Mouse (Mus musculus) brain, embryonic 14.5 days (tissue): ENCODE results near the gene Saxo2. TPM values are rescaled to one million over a fixed set of nuclear protein-coding genes. Genes with fewer than 3 reads are reported as not detected.

Experiments used
- DNase-seq: peaks from one replicate; pipeline ENCODE4 v3.0.0-alpha.2; 2011; ENCODE audit warnings: low read depth
- CTCF ChIP-seq: fragments of 200-500 bp; IDR thresholded peaks from 2 replicates; pipeline ENCODE4 v1.5.1; 2012; ENCODE audit warnings: inconsistent platforms, mild to moderate bottlenecking, moderate library complexity, borderline replicate concordance; ENCODE audit not compliant: insufficient read depth, insufficient read length; ENCODE audit errors: extremely low read depth
- POLR2A ChIP-seq: fragments of 200-500 bp; IDR thresholded peaks from 2 replicates; pipeline ENCODE4 v1.6.1; 2012; ENCODE audit warnings: mild to moderate bottlenecking, inconsistent platforms, borderline replicate concordance; ENCODE audit not compliant: poor library complexity, insufficient read depth, insufficient read length, severe bottlenecking; ENCODE audit errors: extremely low read depth
- polyA plus RNA-seq: library from polyadenylated mRNA; depleted of rRNA; stranded (reverse); fragments of >200 nt; gene quantifications from 2 replicates; pipeline ENCODE4 v1.2.3, GENCODE M21; 2012; rRNA removed

The Saxo2 gene
- 9.4 and 15.7 TPM in 2 replicates for polyA plus RNA-seq

GRCm38 (mm10) chr7:82648353-82649080 is at the start of gene Saxo2, which contains the start of gene Efl1:
Gene Saxo2, minus strand, starts transcription at chr7:82648528.
Gene Efl1, plus strand, starts transcription at chr7:82648614.
- TF ChIP-seq POLR2A, result peak; percentile 21; the same call in 1 of the 2 replicates
- no peak for TF ChIP-seq CTCF
- peak; percentile 98 for DNase-seq

- DNase-seq, result no peak
- TF ChIP-seq POLR2A (no peak), CTCF (peak; percentile 17; the same call in 1 of the 2 replicates)
Measured at GRCm38 (mm10) chr7:82697668-82698067, 49.3 kb upstream of the Saxo2 start.

DNA sequence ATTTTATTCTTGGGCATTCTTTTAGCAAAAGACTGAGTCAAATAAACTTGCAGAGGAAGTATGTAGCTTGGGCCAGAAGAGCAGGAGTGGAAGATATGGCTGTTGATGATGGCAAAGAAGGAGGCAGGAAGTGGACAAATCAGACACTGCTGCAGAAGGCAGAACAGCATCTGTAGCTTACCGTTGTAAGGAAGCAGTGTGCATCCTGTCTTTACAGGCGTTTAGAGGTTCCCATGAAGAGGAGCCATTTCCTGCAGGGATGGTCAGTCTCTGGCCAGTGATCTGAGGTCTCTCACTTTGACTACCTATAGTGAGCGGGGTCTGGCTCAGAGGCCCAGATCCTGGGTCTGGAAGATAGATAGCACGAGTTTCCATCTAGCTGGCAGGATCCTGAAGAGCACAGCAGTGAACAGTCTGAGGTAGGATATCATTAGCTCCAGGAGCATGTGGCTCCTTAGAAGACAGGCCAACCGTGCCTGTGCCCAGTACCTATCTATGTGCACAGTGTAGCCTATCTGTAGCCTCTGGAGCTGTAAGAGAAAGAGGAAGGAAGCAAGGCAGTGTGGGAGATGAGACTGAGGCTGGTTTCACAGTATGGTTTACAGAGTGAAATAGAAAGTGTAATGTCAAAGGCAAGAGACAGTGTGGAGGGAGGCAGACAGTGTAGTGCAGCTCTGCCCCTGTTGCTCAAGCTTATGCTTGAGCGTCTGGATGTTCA is 42.9 kb upstream of the Saxo2 start:
- TF ChIP-seq CTCF (no peak), POLR2A (no peak)
- no peak for DNase-seq

DNA sequence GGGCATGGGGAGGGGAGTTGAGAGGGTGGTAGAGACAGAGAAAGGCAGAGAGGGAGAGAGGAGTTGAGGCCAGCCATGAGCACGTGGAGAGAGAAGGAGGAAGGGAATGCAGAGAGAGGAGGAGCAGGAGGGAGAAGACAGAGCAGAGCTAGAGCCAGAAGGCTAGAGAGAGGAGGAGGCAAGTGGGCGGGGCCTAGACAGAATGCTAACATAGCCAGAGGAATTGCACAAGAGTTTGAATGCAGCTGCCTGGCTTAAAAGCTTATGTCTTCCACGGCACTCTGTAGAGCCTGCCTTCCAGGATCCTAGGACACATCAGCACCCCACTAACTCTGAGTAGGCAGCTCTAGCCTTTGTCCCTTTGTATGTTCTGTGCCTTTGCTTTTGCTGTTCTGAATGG is 40.4 kb upstream of the Saxo2 start:
- TF ChIP-seq POLR2A, result no peak
- no peak for TF ChIP-seq CTCF
- DNase-seq, result peak; percentile 28

DNA sequence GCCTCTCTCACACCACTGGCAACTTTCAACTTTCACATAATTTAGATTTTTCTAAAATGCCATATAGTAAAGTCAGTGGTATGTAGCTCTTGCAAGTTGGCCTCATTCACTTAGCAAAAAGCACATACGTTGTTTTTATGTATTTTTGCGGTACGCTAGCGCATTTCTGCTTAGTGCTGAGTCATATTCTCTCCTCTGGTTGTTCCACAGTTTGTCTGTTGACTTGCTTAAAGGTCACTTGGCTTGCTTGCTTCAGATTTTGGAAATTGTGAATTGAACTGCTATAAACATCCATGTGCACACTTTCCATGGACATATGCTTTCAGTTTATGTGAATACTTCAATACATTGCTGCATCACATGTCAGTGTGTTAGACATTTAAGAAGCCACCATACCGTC is 31.6 kb upstream of the Saxo2 start:
- DNase-seq, result no peak
- TF ChIP-seq POLR2A, result no peak
- no peak for TF ChIP-seq CTCF

DNA sequence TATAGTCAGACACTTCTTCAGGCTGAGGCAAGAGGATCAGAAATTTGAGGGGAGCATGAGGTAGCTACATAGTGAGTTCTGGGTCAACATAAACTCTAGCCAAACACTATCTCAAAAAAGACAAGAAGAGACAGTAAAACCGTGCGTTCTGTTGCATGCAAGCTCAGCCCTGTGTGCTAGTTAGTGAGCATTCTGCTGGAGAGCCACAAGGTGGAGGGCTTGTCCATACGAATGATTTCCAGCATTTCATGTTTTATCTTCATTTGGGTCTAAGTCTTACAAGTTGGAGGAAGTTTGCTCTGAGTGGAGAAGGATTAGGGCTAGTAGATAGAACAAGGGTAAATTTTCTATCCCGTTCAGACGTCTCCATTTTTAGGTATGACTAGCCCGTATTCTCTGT is 28.5 kb upstream of the Saxo2 start:
- no peak for TF ChIP-seq POLR2A
- TF ChIP-seq CTCF, result peak; percentile 52; the same call in 1 of the 2 replicates
- peak; percentile 64 for DNase-seq

- DNase-seq, result no peak
- TF ChIP-seq POLR2A (no peak), CTCF (no peak)
Measured at GRCm38 (mm10) chr7:82676001-82676400, 27.7 kb upstream of the Saxo2 start.

- DNase-seq, result no peak
- TF ChIP-seq POLR2A (no peak), CTCF (no peak)
Measured at GRCm38 (mm10) chr7:82664604-82665003, 16.3 kb upstream of the Saxo2 start.

DNA sequence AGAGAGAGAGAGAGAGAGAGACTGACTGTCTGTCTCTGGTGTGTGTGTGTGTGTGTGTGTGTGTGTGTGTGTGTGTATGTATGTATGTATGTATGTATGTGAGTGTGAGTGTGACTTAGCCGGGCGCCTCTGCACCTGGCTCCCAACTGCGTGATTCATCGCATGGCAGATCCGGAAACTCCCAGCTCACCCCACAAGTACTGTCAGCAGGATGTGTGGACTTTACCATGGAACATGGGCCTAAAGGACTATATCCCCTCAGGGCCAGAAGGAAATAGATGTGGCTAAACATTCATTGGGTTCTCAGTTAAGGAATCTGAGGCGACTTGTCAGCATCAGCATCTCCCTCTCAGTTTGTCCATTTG is 735 bp upstream of the Saxo2 start:
- peak; percentile 5 for DNase-seq
- TF ChIP-seq CTCF, result no peak
- TF ChIP-seq POLR2A, result no peak

DNA sequence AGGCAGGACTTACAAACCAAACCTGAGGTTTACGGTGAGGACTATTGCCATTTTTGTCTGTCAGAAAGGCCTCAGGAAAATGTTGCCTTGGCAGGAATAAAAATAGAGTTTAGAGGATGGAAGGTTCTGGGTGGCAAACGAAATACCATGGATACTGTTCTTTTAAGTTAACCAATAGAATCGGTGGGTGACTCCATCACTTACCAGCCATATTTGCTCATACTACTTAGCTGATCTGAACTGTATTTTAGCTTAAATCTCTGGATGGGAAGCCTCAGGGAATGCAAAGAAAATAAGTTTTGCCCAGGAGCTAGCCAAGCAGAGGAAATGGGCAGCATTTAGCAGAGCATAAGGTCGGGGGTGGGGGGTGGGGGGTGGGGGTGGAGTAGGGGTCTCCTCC is 419 bp downstream of the Saxo2 start:
- DNase-seq, result no peak
- TF ChIP-seq POLR2A (no peak), CTCF (no peak)

GRCm38 (mm10) chr7:82647183-82647582 is 1.1 kb downstream of the Saxo2 start:
- DNase-seq, result no peak
- TF ChIP-seq CTCF, result no peak
- no peak for TF ChIP-seq POLR2A
